Mouse (Mus musculus) hindbrain, embryonic 16.5 days (tissue): ENCODE measurements around the gene Prkar2a. TPM values are rescaled to one million over a fixed set of nuclear protein-coding genes. Genes with fewer than 3 reads are reported as not detected.

Experiments
- ATAC-seq: fragments of 200-750 bp; cut with Nextera tagmentation; 2 replicates; pipeline ENCODE4 v1.8.0; 2017; ENCODE audit warnings: moderate TSS enrichment, moderate library complexity
- H3K27ac ChIP-seq: fragments of 300-500 bp; sonication (generic); 2 replicates; pipeline ENCODE4 v1.5.1; 2014; ENCODE audit warnings: low read depth, mild to moderate bottlenecking, control low read depth, low read length, moderate library complexity
- H3K27me3 ChIP-seq: fragments of 300-500 bp; sonication (generic); replicated peaks from 2 replicates; pipeline ENCODE4 v1.6.1; 2014; ENCODE audit warnings: low read length; ENCODE audit not compliant: control insufficient read depth, insufficient read depth
- H3K36me3 ChIP-seq: fragments of 300-500 bp; sonication (generic); 2 replicates; pipeline ENCODE4 v1.6.1; 2014; ENCODE audit warnings: mild to moderate bottlenecking, low read length, moderate library complexity, mixed read lengths; ENCODE audit not compliant: control insufficient read depth, insufficient read depth
- H3K4me1 ChIP-seq: fragments of 300-500 bp; sonication (generic); 2 replicates; pipeline ENCODE4 v1.6.1; 2014; ENCODE audit warnings: low read depth, low read length; ENCODE audit not compliant: control insufficient read depth, insufficient read depth
- H3K4me2 ChIP-seq: fragments of 300-500 bp; sonication (generic); 2 replicates; pipeline ENCODE4 v1.6.1; 2014; ENCODE audit warnings: mild to moderate bottlenecking, low read length, control low read depth, moderate library complexity
- H3K4me3 ChIP-seq: fragments of 300-500 bp; sonication (generic); 2 replicates; pipeline ENCODE4 v1.5.1; 2014; ENCODE audit warnings: mild to moderate bottlenecking, low read length, control low read depth, moderate library complexity
- H3K9ac ChIP-seq: fragments of 300-500 bp; sonication (generic); 2 replicates; pipeline ENCODE4 v1.6.1; 2014; ENCODE audit warnings: low read depth, mild to moderate bottlenecking, control low read depth, low read length, moderate library complexity
- H3K9me3 ChIP-seq: fragments of 300-500 bp; sonication (generic); 2 replicates; pipeline ENCODE4 v1.6.1; 2014; ENCODE audit warnings: mild to moderate bottlenecking, low read length, moderate library complexity; ENCODE audit not compliant: control insufficient read depth
- WGBS: fragments of 180-500 bp; shearing (Covaris S2); extraction: QIAGEN DNeasy Blood & Tissue Kit; methylation state at CpG from one replicate; pipeline ENCODE4 v1.1.7; 2014; 5-methylcytosine and 5-hydroxymethylcytosine counted together
- polyA plus RNA-seq: library from polyadenylated mRNA; unstranded; fragments of >200 nt; fragmentation: Nextera tagmentation; extraction: Ambion mirVana; gene quantifications from 2 replicates; pipeline ENCODE4 v1.2.1, GENCODE M21; 2015

Gene Prkar2a
- polyA plus RNA-seq, 1 experiment from 2014 or later: 36.8 TPM

GRCm38 (mm10) chr9:108704591-108704990, 15.5 kb downstream of the Prkar2a start:
- peak overlapping the region; percentile 40; the same call in 1 of the 2 replicates for H3K27ac ChIP-seq
- H3K4me1 ChIP-seq: peaks cover 4% of the 10 kb centered on the region; the same call in 1 of the 2 replicates
- no peaks in the 10 kb centered on the region for H3K27me3 ChIP-seq
- H3K9ac ChIP-seq: no peak overlapping the region
- no peak for ATAC-seq
- no peaks in the 10 kb centered on the region for H3K9me3 ChIP-seq
- WGBS: 63% methylated on average over 7 of the region's 7 CpGs
- no peak overlapping the region for H3K4me2 ChIP-seq
- H3K4me3 ChIP-seq: no peak overlapping the region
- H3K36me3 ChIP-seq: no peaks in the 10 kb centered on the region

- Histone ChIP-seq H3K4me3 (no peak overlapping the region), H3K9me3 (no peaks in the 10 kb centered on the region), H3K27ac (no peak overlapping the region), H3K36me3 (no peaks in the 10 kb centered on the region), H3K4me1 (peaks cover 4% of the 10 kb centered on the region; the same call in 1 of the 2 replicates), H3K4me2 (no peak overlapping the region), H3K9ac (no peak overlapping the region), H3K27me3 (no peaks in the 10 kb centered on the region)
- WGBS: 93% methylated on average over 2 of the region's 2 CpGs
- no peak for ATAC-seq
Measured at GRCm38 (mm10) chr9:108707212-108707611, 18.1 kb downstream of the Prkar2a start.

- Histone ChIP-seq H3K27me3 (no peaks in the 10 kb centered on the region), H3K9me3 (no peaks in the 10 kb centered on the region), H3K4me2 (no peak overlapping the region), H3K27ac (no peak overlapping the region), H3K9ac (no peak overlapping the region), H3K4me3 (no peak overlapping the region), H3K4me1 (peaks cover 2% of the 10 kb centered on the region; the same call in 1 of the 2 replicates), H3K36me3 (no peaks in the 10 kb centered on the region)
- WGBS: 90% methylated on average over 8 of the region's 8 CpGs
- ATAC-seq: no peak
Measured at GRCm38 (mm10) chr9:108708833-108709232, 19.7 kb downstream of the Prkar2a start.

GRCm38 (mm10) chr9:108710767-108711166, 21.7 kb downstream of the Prkar2a start:
- Histone ChIP-seq H3K4me1 (no peaks in the 10 kb centered on the region), H3K9ac (no peak overlapping the region), H3K27ac (no peak overlapping the region), H3K36me3 (no peaks in the 10 kb centered on the region), H3K27me3 (no peaks in the 10 kb centered on the region), H3K4me3 (no peak overlapping the region), H3K4me2 (no peak overlapping the region), H3K9me3 (no peaks in the 10 kb centered on the region)
- no peak for ATAC-seq
- 77% methylated on average over 7 of the region's 7 CpGs for WGBS

- no peak overlapping the region for H3K4me2 ChIP-seq
- 96% methylated on average over 4 of the region's 4 CpGs for WGBS
- peaks cover 14% of the 10 kb centered on the region for H3K36me3 ChIP-seq
- no peaks in the 10 kb centered on the region for H3K9me3 ChIP-seq
- H3K4me1 ChIP-seq: no peaks in the 10 kb centered on the region
- H3K9ac ChIP-seq: no peak overlapping the region
- no peak overlapping the region for H3K27ac ChIP-seq
- H3K4me3 ChIP-seq: no peak overlapping the region
- no peaks in the 10 kb centered on the region for H3K27me3 ChIP-seq
- ATAC-seq: no peak
Measured at GRCm38 (mm10) chr9:108716199-108716598, 27.1 kb downstream of the Prkar2a start.

GRCm38 (mm10) chr9:108723751-108724150, 34.6 kb downstream of the Prkar2a start:
- H3K9ac ChIP-seq: no peak overlapping the region
- H3K4me3 ChIP-seq: no peak overlapping the region
- peaks cover 17% of the 10 kb centered on the region for H3K36me3 ChIP-seq
- no peaks in the 10 kb centered on the region for H3K4me1 ChIP-seq
- no peaks in the 10 kb centered on the region for H3K27me3 ChIP-seq
- no peak overlapping the region for H3K4me2 ChIP-seq
- WGBS: 7% methylated on average over 2 of the region's 2 CpGs
- H3K27ac ChIP-seq: no peak overlapping the region
- no peak for ATAC-seq
- H3K9me3 ChIP-seq: no peaks in the 10 kb centered on the region

- Histone ChIP-seq H3K9me3 (no peaks in the 10 kb centered on the region), H3K36me3 (peaks cover 17% of the 10 kb centered on the region), H3K4me2 (no peak overlapping the region), H3K9ac (no peak overlapping the region), H3K27me3 (no peaks in the 10 kb centered on the region), H3K27ac (no peak overlapping the region), H3K4me3 (no peak overlapping the region), H3K4me1 (no peaks in the 10 kb centered on the region)
- no peak for ATAC-seq
- 90% methylated on average over 5 of the region's 5 CpGs for WGBS
Measured at GRCm38 (mm10) chr9:108726116-108726515, 37.0 kb downstream of the Prkar2a start.

GRCm38 (mm10) chr9:108729050-108729449, 39.9 kb downstream of the Prkar2a start:
- Histone ChIP-seq H3K27me3 (no peaks in the 10 kb centered on the region), H3K9me3 (no peaks in the 10 kb centered on the region), H3K4me1 (no peaks in the 10 kb centered on the region), H3K9ac (no peak overlapping the region), H3K27ac (no peak overlapping the region), H3K4me3 (no peak overlapping the region), H3K4me2 (no peak overlapping the region), H3K36me3 (peaks cover 22% of the 10 kb centered on the region)
- ATAC-seq: no peak

- Histone ChIP-seq H3K27me3 (no peaks in the 10 kb centered on the region), H3K9ac (no peak overlapping the region), H3K27ac (no peak overlapping the region), H3K4me1 (no peaks in the 10 kb centered on the region), H3K9me3 (no peaks in the 10 kb centered on the region), H3K4me2 (no peak overlapping the region), H3K4me3 (no peak overlapping the region), H3K36me3 (peaks cover 21% of the 10 kb centered on the region)
- no peak for ATAC-seq
Measured at GRCm38 (mm10) chr9:108732462-108732861, 43.3 kb downstream of the Prkar2a start.

- Histone ChIP-seq H3K27ac (no peak overlapping the region), H3K36me3 (peaks cover 13% of the 10 kb centered on the region), H3K4me2 (no peak overlapping the region), H3K4me3 (no peak overlapping the region), H3K9ac (no peak overlapping the region), H3K9me3 (no peaks in the 10 kb centered on the region), H3K4me1 (no peaks in the 10 kb centered on the region), H3K27me3 (no peaks in the 10 kb centered on the region)
- ATAC-seq: no peak
Measured at GRCm38 (mm10) chr9:108734626-108735025, 45.5 kb downstream of the Prkar2a start.
